Mouse (Mus musculus) cerebellum, adult 2 months (tissue): ENCODE measurements around the gene Ccnl1.

Source experiments
- CTCF ChIP-seq: fragments of 200-500 bp; IDR thresholded peaks from 2 replicates; pipeline ENCODE4 v1.5.1; 2011; ENCODE audit warnings: low read depth, mild to moderate bottlenecking, control low read depth, low read length, moderate library complexity, borderline replicate concordance; ENCODE audit not compliant: insufficient read depth
- POLR2A ChIP-seq: fragments of 200-500 bp; IDR thresholded peaks from 2 replicates; pipeline ENCODE4 v1.6.1; 2011; ENCODE audit warnings: low read length, control low read depth, borderline replicate concordance; ENCODE audit not compliant: insufficient read depth

GRCm38 (mm10) chr3:65927685-65928084 is 30.4 kb downstream of the Ccnl1 start:
- TF ChIP-seq POLR2A (no peak), CTCF (no peak)
